Mouse (Mus musculus): ENCODE measurements around the gene Arl6ip4. TPM values are rescaled to one million over a fixed set of nuclear protein-coding genes. Genes with fewer than 3 reads are reported as not detected.
A peak's percentile ranks its signal among the peaks of the same experiment; 100 is the strongest.

The Arl6ip4 gene
- polyA plus RNA-seq, 1 experiment: 51.0 TPM

DNA sequence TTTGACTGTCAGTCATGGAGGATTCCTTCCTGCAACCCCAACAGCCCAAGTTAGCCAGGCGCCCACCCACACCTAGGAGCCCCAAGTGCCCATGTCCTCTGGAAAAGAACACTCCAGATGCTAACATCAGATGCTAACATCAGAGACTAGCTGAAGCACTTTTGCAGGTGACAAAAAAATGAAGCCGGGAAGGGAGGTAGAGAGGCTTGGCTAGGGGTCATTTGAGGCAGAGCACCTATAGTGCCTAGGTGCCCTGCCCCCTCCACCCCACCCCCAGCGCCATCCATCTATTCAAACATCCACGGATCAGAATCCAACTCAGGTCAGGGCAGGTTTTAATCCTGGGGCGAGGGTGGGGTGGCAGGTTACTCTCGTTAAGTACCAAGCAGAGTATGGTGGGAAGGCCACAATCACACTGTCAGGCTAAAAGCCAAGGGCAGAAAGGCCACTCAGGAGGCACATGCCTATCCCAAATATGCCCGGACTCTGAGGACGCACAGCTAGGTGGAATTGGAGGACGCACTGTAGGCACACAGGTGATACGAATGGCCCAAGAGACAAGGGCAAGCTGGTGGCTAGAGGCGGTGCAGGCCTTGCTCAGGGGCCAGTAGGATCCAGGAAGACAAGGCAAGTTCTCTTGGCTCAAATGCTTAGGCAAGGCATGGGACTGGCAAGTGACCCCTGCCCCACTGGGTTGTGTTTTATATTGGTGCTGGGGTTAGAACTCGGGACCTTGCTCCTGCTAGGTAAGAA is 21.9 kb upstream of the Arl6ip4 start:
- H3K4me3 ChIP-seq (ENCODE audit: insufficient read depth, low read length): no peak overlapping the region
- TF ChIP-seq POLR2A (IDR thresholded peaks at IDR 0.05; ENCODE audit: borderline replicate concordance, low read depth, low read length) (no peak), CTCF (IDR thresholded peaks at IDR 0.05; ENCODE audit: low read depth, low read length) (no peak)
- peaks cover 4% of the 10 kb centered on the region for H3K4me1 ChIP-seq (ENCODE audit: control insufficient read depth, insufficient read depth, low read length)
- H3K27ac ChIP-seq (ENCODE audit: insufficient read depth, low read depth, low read length): no peak overlapping the region

DNA sequence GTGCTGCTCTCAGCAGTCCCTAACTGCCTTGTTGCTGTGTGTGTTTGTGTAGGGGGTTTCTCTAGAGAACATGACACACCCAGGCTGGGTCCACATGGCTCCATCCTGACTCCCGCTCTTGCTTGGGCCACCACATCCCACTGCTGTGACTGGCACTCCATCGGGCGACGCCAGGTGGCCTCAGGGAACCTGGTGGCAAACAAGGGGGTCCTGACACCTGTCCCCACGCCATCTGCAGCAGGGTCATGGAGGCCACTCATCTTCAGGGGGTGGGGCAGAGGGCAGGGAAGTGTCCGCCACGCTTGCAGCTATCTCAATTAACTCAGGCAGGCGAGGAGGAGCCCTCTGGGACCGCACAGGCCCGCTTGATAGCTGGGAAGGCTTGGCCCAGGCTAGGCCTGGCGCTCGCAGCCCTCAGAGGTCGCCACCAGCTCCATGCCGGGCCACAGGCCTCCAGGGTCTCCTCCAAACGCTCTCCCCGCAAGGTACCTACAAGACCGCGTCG is 20.8 kb upstream of the Arl6ip4 start:
- Histone ChIP-seq H3K4me3 (ENCODE audit: insufficient read depth, low read length) (peak overlapping the region; percentile 59), H3K27ac (ENCODE audit: insufficient read depth, low read depth, low read length) (no peak overlapping the region), H3K4me1 (ENCODE audit: control insufficient read depth, insufficient read depth, low read length) (peaks cover 4% of the 10 kb centered on the region)
- TF ChIP-seq POLR2A (IDR thresholded peaks at IDR 0.05; ENCODE audit: borderline replicate concordance, low read depth, low read length): no peak
- TF ChIP-seq CTCF (IDR thresholded peaks at IDR 0.05; ENCODE audit: low read depth, low read length): no peak

DNA sequence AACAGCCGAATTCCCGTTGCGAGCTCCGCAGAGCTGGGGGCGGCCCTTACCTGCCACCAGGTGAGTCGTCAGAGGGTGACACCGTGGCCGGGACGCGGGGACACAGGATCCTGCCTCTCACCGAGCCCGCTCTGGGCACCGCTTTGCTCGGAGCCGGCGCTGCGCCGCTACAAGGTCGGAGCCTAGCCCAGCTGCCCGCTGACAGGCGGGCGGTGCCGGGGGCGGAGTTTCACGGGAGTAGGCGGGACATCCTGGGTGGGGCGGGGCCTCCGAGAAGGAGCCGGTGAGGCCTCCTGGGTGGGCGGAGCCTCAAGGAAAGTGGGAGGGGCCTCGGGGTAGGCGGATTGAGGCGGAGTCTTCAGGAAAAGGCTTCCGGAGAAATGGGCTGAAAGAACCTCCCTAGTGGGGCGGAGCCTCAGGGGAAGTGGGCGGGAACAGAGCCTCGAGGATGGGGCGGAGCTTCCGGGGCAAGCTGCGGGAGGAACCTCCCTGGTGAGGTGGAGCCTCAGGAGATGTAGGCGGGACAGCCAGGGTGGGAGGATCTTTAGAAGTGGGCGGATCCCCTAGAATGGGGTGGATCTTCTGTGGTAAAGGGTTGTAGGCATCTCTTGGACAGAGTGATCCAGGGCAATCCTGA is 20.2 kb upstream of the Arl6ip4 start, which contains the start of gene Abcb9:
Abcb9 (minus strand) TSS at position 203 of the 637 bp plus-strand sequence.
- no peak for TF ChIP-seq POLR2A (IDR thresholded peaks at IDR 0.05; ENCODE audit: borderline replicate concordance, low read depth, low read length)
- TF ChIP-seq CTCF (IDR thresholded peaks at IDR 0.05; ENCODE audit: low read depth, low read length): no peak
- Histone ChIP-seq H3K27ac (ENCODE audit: insufficient read depth, low read depth, low read length) (no peak within 1 kb of the TSS), H3K4me3 (ENCODE audit: insufficient read depth, low read length) (peak within 1 kb of the TSS; percentile 59), H3K4me1 (ENCODE audit: control insufficient read depth, insufficient read depth, low read length) (peaks cover 4% of the 10 kb centered on the region)

DNA sequence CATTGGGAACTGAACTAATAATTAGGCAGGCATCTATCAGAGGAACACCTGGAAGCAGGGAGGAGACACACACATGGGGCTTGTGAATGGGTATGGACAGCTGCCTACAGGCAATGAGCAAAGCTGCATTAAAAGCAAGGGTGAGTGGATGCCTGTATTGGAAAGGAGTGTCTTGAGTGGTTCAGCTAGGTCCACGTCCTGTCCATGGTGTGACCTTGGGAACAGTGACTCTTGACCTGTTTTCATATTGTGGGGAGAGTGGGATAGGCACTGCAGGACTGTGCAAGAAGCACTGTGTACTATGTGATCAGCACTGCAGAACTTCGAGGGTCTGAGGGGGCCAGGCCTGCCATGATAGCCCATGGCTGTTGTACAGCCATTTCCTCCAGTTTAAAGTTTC is 17.0 kb upstream of the Arl6ip4 start:
- no peak for TF ChIP-seq POLR2A (IDR thresholded peaks at IDR 0.05; ENCODE audit: borderline replicate concordance, low read depth, low read length)
- TF ChIP-seq CTCF (IDR thresholded peaks at IDR 0.05; ENCODE audit: low read depth, low read length): no peak
- Histone ChIP-seq H3K27ac (ENCODE audit: insufficient read depth, low read depth, low read length) (no peak overlapping the region), H3K4me3 (ENCODE audit: insufficient read depth, low read length) (no peak overlapping the region), H3K4me1 (ENCODE audit: control insufficient read depth, insufficient read depth, low read length) (peaks cover 4% of the 10 kb centered on the region)

DNA sequence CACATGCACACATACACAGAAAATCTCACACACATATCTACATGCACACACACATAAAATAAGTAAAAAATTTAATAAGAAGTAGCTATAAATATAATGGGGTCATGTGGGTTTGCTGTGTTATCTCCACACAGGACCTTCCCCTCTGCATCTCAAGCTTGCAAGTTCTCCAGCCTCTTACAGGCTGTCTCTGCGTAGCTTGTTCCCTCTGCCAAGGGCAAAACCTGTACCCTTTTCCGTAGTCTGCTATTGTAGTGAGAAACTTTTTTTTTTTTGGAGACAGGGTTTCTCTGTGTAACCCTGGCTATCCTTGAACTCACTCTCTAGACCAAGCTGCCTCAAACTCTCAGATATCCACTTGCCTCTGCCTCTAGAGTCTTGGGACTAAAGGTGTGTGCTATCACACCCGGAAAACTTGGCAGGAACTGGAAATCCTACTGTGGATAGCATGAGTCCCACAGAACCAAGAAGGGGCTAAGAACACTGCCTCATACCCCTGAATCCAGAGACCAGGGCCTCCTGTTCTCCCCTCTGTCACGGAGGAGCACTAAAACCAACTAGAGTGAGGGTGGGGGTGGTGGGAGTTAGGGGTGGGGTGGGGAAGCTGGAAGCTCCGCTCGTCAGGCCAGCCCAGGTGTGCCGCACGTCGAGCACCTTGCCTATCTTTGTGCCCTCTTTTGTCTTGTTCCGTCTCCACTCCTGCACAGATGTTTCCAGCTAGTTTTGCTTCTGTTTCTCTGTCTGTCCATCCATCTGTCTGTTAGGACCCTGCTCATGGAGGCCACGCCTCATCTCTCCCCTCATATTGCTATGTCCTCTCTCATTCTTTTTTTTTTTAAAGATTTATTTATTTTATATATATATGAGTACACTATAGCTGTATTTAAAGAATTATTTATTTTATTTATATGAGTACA is 15.5 kb upstream of the Arl6ip4 start:
- no peak for TF ChIP-seq POLR2A (IDR thresholded peaks at IDR 0.05; ENCODE audit: borderline replicate concordance, low read depth, low read length)
- no peak for TF ChIP-seq CTCF (IDR thresholded peaks at IDR 0.05; ENCODE audit: low read depth, low read length)
- Histone ChIP-seq H3K27ac (ENCODE audit: insufficient read depth, low read depth, low read length) (no peak overlapping the region), H3K4me1 (ENCODE audit: control insufficient read depth, insufficient read depth, low read length) (no peaks in the 10 kb centered on the region), H3K4me3 (ENCODE audit: insufficient read depth, low read length) (no peak overlapping the region)

DNA sequence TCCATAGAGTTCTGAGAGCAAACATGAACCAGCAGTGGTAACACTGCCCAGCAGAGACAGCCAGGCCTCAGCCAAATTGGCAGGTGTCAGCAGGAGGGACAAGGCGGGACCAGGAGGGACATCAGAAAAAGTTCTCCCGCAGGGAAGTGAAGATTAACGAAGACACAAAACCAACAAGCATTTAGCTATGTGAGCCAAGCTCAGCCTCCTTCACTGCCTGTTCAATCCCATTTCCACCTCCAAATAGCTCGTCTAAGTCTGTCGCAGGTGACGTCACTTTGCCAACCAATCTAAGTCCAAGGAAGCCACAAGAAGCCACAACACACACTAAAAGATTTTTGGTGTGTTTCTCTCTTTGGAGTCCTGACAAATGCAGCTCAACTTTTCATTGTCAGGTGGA is 13.6 kb upstream of the Arl6ip4 start:
- H3K4me1 ChIP-seq (ENCODE audit: control insufficient read depth, insufficient read depth, low read length): no peaks in the 10 kb centered on the region
- H3K27ac ChIP-seq (ENCODE audit: insufficient read depth, low read depth, low read length): no peak overlapping the region
- H3K4me3 ChIP-seq (ENCODE audit: insufficient read depth, low read length): no peak overlapping the region
- no peak for TF ChIP-seq CTCF (IDR thresholded peaks at IDR 0.05; ENCODE audit: low read depth, low read length)
- no peak for TF ChIP-seq POLR2A (IDR thresholded peaks at IDR 0.05; ENCODE audit: borderline replicate concordance, low read depth, low read length)

- TF ChIP-seq POLR2A (IDR thresholded peaks at IDR 0.05; ENCODE audit: borderline replicate concordance, low read depth, low read length) (no peak), CTCF (IDR thresholded peaks at IDR 0.05; ENCODE audit: low read depth, low read length) (no peak)
- Histone ChIP-seq H3K27ac (ENCODE audit: insufficient read depth, low read depth, low read length) (no peak overlapping the region), H3K4me3 (ENCODE audit: insufficient read depth, low read length) (no peak overlapping the region), H3K4me1 (ENCODE audit: control insufficient read depth, insufficient read depth, low read length) (no peaks in the 10 kb centered on the region)
These were observed 12.9 kb upstream of the Arl6ip4 start for GRCm38 (mm10) chr5:124103020-124103419.

- no peaks in the 10 kb centered on the region for H3K4me1 ChIP-seq (ENCODE audit: control insufficient read depth, insufficient read depth, low read length)
- TF ChIP-seq CTCF (IDR thresholded peaks at IDR 0.05; ENCODE audit: low read depth, low read length) (no peak), POLR2A (IDR thresholded peaks at IDR 0.05; ENCODE audit: borderline replicate concordance, low read depth, low read length) (no peak)
- H3K27ac ChIP-seq (ENCODE audit: insufficient read depth, low read depth, low read length): no peak overlapping the region
- H3K4me3 ChIP-seq (ENCODE audit: insufficient read depth, low read length): no peak overlapping the region
These were observed 12.3 kb upstream of the Arl6ip4 start for GRCm38 (mm10) chr5:124103552-124103951.

GRCm38 (mm10) chr5:124111077-124111741 is 4.7 kb upstream of the Arl6ip4 start:
- H3K4me3 ChIP-seq (ENCODE audit: insufficient read depth, low read length): peak overlapping the region; percentile 100
- 0 out of 2 replicates have a peak, but pooled peaks cover 4% of the 10 kb centered on the region for H3K4me1 ChIP-seq (ENCODE audit: control insufficient read depth, insufficient read depth, low read length)
- H3K27ac ChIP-seq (ENCODE audit: insufficient read depth, low read depth, low read length): no peak overlapping the region
- TF ChIP-seq POLR2A (IDR thresholded peaks at IDR 0.05; ENCODE audit: borderline replicate concordance, low read depth, low read length): no peak
- TF ChIP-seq CTCF (IDR thresholded peaks at IDR 0.05; ENCODE audit: low read depth, low read length): peak; percentile 94
